ENCODE assay signal across 22 mouse cellular contexts in genomic region chr1:43302657-43303056, GRCm38 (mm10).
DNase-seq lines count a peak whose midpoint lies in the region; ATAC-seq lines count a peak whose summit lies in the region.
"Had no signal": no experiment of that assay in that cellular context is flagged by ENCODE, and none has a peak within 500 bp of the region (broad histone marks: within the 10 kb centered on the region; RNA-seq: fewer than 3 reads in every experiment).

No protein-coding gene starts in this region.

- peak; percentile 77 for DNase-seq in heart, adult 11 months
- DNase-seq in heart, adult 9 months (ENCODE audit: low spot score in 2 of 2), result no peak
- DNase-seq in kidney, postnatal 25 days, result no peak
- DNase-seq in Muller cell, postnatal 12 days (ENCODE audit: inconsistent ontology term), result peak; percentile 29
- DNase-seq in frontal cortex, adult 2 months (ENCODE audit: extremely low spot score in 1 of 2, low spot score in 1 of 2), result no peak
- no peak for DNase-seq in lung, postnatal 4 days
- DNase-seq: cerebellum, adult 18-20 months; cerebellum, postnatal 25 days; forebrain, postnatal 0 days; gastrocnemius, adult 2 months; kidney, adult 18-20 months; kidney, postnatal 14 days; lung, adult 18-20 months; lung, postnatal 36 days; right cerebral cortex, postnatal 4 days had no signal

- H3K36me3 ChIP-seq in kidney, embryonic 14.5 days (ENCODE audit: control insufficient read depth, insufficient read depth, low read length), result no peaks in the 10 kb centered on the region
- H3K36me3 ChIP-seq: embryonic facial prominence, embryonic 15.5 days; forebrain, embryonic 10.5 days; midbrain, embryonic 10.5 days had no signal

- H3K9me3 ChIP-seq in kidney, embryonic 14.5 days (ENCODE audit: control insufficient read depth, low read length), result no peaks in the 10 kb centered on the region
- H3K9me3 ChIP-seq: embryonic facial prominence, embryonic 15.5 days; forebrain, embryonic 10.5 days; midbrain, embryonic 10.5 days had no signal

- peak; percentile 4; the same call in 1 of the 2 replicates for ATAC-seq in kidney, embryonic 14.5 days (ENCODE audit: low FRiP score, low TSS enrichment)
- ATAC-seq in granulocyte monocyte progenitor cell, adult 5-6 weeks (replicated peaks; ENCODE audit: poor library complexity, severe bottlenecking), result peak; percentile 44; the same call in 1 of the 2 replicates
- ATAC-seq: forebrain, postnatal 0 days; hindbrain, postnatal 0 days had no signal

- 75% methylated on average over 7 of the region's 7 CpGs for WGBS in kidney, embryonic 14.5 days

- H3K4me1 ChIP-seq in kidney, embryonic 14.5 days (ENCODE audit: control insufficient read depth, insufficient read depth, low read length), result peaks cover 12% of the 10 kb centered on the region; the same call in 1 of the 2 replicates
- H3K4me1 ChIP-seq: embryonic facial prominence, embryonic 15.5 days had no signal

- H3K27me3 ChIP-seq in kidney, embryonic 14.5 days (ENCODE audit: control insufficient read depth, insufficient read depth, low read length), result no peaks in the 10 kb centered on the region

- no peak overlapping the region for H3K9ac ChIP-seq in kidney, embryonic 14.5 days (ENCODE audit: low read depth, low read length)
- H3K9ac ChIP-seq: embryonic facial prominence, embryonic 15.5 days; forebrain, postnatal 0 days had no signal

- H3K4me3 ChIP-seq in kidney, embryonic 14.5 days (ENCODE audit: low read length), result no peak overlapping the region
- H3K4me3 ChIP-seq: embryonic facial prominence, embryonic 15.5 days; forebrain, embryonic 10.5 days; gastrocnemius, adult 2 months; midbrain, embryonic 10.5 days had no signal

- no peak overlapping the region for H3K27ac ChIP-seq in kidney, embryonic 14.5 days (ENCODE audit: low read depth, low read length)
- H3K27ac ChIP-seq: embryonic facial prominence, embryonic 15.5 days; forebrain, embryonic 10.5 days; gastrocnemius, adult 2 months; hindbrain, postnatal 0 days; midbrain, embryonic 10.5 days had no signal

- H3K4me2 ChIP-seq in kidney, embryonic 14.5 days (replicated peaks; ENCODE audit: low read depth, low read length), result no peak overlapping the region
- H3K4me2 ChIP-seq: embryonic facial prominence, embryonic 15.5 days; liver, embryonic 11.5 days had no signal

Comparison
In these comparisons a context has a peak if more than half of its experiments do, and no peak if none do; other contexts are left out.
1. DNase-seq: peak in heart, adult 11 months (single experiment) and Muller cell, postnatal 12 days (single experiment); none in heart, adult 9 months (0 of 2), kidney, postnatal 25 days (0 of 2), frontal cortex, adult 2 months (0 of 2) and lung, postnatal 4 days (0 of 2).